Mouse (Mus musculus) kidney, embryonic 16.5 days (tissue): ENCODE results near the gene Rpl3. TPM values are rescaled to one million over a fixed set of nuclear protein-coding genes. Genes with fewer than 3 reads are reported as not detected.
"Not testable (repeated sequence)": the region's sequence is repeated elsewhere in the genome, so short reads cannot be mapped to it uniquely, and the experiment has no call there.

Source experiments
- ATAC-seq: fragments of 200-750 bp; cut with Nextera tagmentation; 2 replicates; pipeline ENCODE4 v1.8.0; 2017; ENCODE audit warnings: moderate TSS enrichment; ENCODE audit not compliant: low FRiP score, low TSS enrichment
- H3K27ac ChIP-seq: fragments of 300-500 bp; sonication (generic); 2 replicates; pipeline ENCODE4 v1.5.1; 2014; ENCODE audit warnings: low read length
- H3K27me3 ChIP-seq: fragments of 300-500 bp; sonication (generic); 2 replicates; pipeline ENCODE4 v1.6.1; 2014; ENCODE audit warnings: low read length, control low read depth, mixed read lengths; ENCODE audit not compliant: insufficient read depth
- H3K36me3 ChIP-seq: fragments of 300-500 bp; sonication (generic); 2 replicates; pipeline ENCODE4 v1.6.1; 2014; ENCODE audit warnings: low read length, control low read depth, mixed read lengths; ENCODE audit not compliant: insufficient read depth
- H3K4me1 ChIP-seq: fragments of 300-500 bp; sonication (generic); 2 replicates; pipeline ENCODE4 v1.6.1; 2014; ENCODE audit warnings: low read length, control low read depth, mixed read lengths; ENCODE audit not compliant: insufficient read depth
- H3K4me2 ChIP-seq: fragments of 300-500 bp; sonication (generic); replicated peaks from 2 replicates; pipeline ENCODE4 v1.6.1; 2014; ENCODE audit warnings: low read depth, low read length
- H3K4me3 ChIP-seq: fragments of 300-500 bp; sonication (generic); 2 replicates; pipeline ENCODE4 v1.5.1; 2014; ENCODE audit warnings: mild to moderate bottlenecking, low read length
- H3K9ac ChIP-seq: fragments of 300-500 bp; sonication (generic); replicated peaks from 2 replicates; pipeline ENCODE4 v1.6.1; 2014; ENCODE audit warnings: low read length
- H3K9me3 ChIP-seq: fragments of 300-500 bp; sonication (generic); 2 replicates; pipeline ENCODE4 v1.6.1; 2016; ENCODE audit warnings: low read length, control low read depth
- WGBS: fragments of 180-500 bp; shearing (Covaris S2); extraction: QIAGEN DNeasy Blood & Tissue Kit; methylation state at CpG from one replicate; pipeline ENCODE4 v1.1.7; 2014; 5-methylcytosine and 5-hydroxymethylcytosine counted together
- polyA plus RNA-seq: library from polyadenylated mRNA; unstranded; fragments of >200 nt; fragmentation: Nextera tagmentation; extraction: Ambion mirVana; gene quantifications from 2 replicates; pipeline ENCODE4 v1.2.1, GENCODE M21; 2015

The Rpl3 gene
- polyA plus RNA-seq, 1 experiment from 2014 or later = 1,131 TPM

DNA sequence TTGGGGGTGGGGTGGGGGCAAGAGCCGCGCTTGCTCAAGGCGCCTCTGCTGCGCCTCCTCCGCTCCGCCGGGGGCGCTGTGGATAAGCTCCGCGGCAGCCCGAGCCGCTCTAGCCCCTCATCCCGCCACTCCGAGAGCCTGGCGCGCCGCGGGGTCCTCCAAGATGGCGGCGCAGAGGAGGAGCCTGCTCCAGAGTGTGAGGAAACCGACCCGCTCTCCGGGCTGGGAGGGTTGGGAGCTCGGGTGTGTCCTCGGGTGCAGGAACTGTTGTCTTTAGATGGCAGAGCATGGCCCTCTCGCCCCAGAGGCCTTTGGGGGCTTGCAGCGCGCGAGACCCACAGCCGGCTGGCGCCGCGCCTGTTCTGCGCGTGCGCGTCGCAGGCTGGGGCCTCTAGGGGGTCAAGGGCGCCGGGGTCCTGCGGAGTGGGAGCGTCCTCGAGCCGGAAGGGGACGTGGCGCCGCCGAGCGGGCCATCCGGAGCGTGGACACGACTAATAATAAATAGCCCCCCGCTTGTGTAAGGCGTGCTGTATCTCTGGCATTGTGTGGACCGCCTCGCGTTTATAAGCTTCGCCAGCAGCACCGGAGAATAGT, 41.4 kb upstream of the Rpl3 start, which contains the start of gene Tab1:
Tab1 (plus strand) TSS at position 135 of the 594 bp plus-strand sequence.
- Histone ChIP-seq H3K9ac (peak within 1 kb of the TSS; percentile 94), H3K36me3 (no peaks in the 10 kb centered on the region; the same call in 1 of the 2 replicates), H3K4me1 (peaks cover 14% of the 10 kb centered on the region), H3K27me3 (no peaks in the 10 kb centered on the region), H3K9me3 (no peaks in the 10 kb centered on the region), H3K4me2 (peak within 1 kb of the TSS; percentile 73), H3K27ac (peak within 1 kb of the TSS; percentile 100), H3K4me3 (peak within 1 kb of the TSS; percentile 77)
- peak; percentile 96 for ATAC-seq
- under 1% methylated on average over 56 of the region's 59 CpGs for WGBS

- peak overlapping the region; percentile 77 for H3K4me3 ChIP-seq
- 62% methylated on average over 9 of the region's 9 CpGs for WGBS
- peak overlapping the region; percentile 73 for H3K4me2 ChIP-seq
- H3K4me1 ChIP-seq = peaks cover 14% of the 10 kb centered on the region
- no peak overlapping the region for H3K27ac ChIP-seq
- H3K9ac ChIP-seq = peak overlapping the region; percentile 94
- H3K27me3 ChIP-seq = no peaks in the 10 kb centered on the region
- H3K9me3 ChIP-seq = no peaks in the 10 kb centered on the region
- ATAC-seq = no peak
- H3K36me3 ChIP-seq = no peaks in the 10 kb centered on the region; the same call in 1 of the 2 replicates
These were observed 40.8 kb upstream of the Rpl3 start for GRCm38 (mm10) chr15:80132452-80132851.

- Histone ChIP-seq H3K4me1 (peaks cover 14% of the 10 kb centered on the region), H3K9ac (no peak overlapping the region), H3K4me3 (no peak overlapping the region), H3K4me2 (no peak overlapping the region), H3K36me3 (no peaks in the 10 kb centered on the region), H3K27ac (no peak overlapping the region), H3K9me3 (no peaks in the 10 kb centered on the region), H3K27me3 (no peaks in the 10 kb centered on the region)
- 78% methylated on average over 6 of the region's 6 CpGs for WGBS
- ATAC-seq = no peak
These were observed 39.8 kb upstream of the Rpl3 start for GRCm38 (mm10) chr15:80131421-80131820.

DNA sequence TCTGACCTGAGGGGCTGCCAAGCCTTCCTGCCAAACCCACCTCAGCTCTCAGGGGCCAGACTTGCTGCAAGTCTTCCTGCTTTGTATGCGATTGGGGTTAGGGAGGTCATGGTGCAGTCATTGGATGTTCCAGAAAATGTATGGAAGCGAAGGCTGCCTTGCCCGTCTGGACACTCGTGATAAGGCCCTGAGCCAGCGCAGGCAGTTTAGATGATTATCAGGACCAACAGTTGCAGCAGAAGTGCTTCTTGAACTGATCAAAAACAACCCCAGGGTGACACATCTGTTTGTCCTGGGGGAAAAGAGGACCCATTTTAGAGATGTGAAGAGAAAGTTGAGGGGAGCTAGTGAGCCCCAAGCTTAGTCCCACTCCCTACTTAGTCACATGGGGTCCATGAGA, 39.0 kb upstream of the Rpl3 start:
- H3K4me1 ChIP-seq = peaks cover 14% of the 10 kb centered on the region
- no peak for ATAC-seq
- WGBS = 78% methylated on average over 5 of the region's 5 CpGs
- no peak overlapping the region for H3K9ac ChIP-seq
- H3K27ac ChIP-seq = no peak overlapping the region
- no peaks in the 10 kb centered on the region for H3K27me3 ChIP-seq
- no peak overlapping the region for H3K4me2 ChIP-seq
- no peaks in the 10 kb centered on the region for H3K9me3 ChIP-seq
- no peaks in the 10 kb centered on the region for H3K36me3 ChIP-seq
- no peak overlapping the region for H3K4me3 ChIP-seq

GRCm38 (mm10) chr15:80129982-80130381, 38.3 kb upstream of the Rpl3 start:
- Histone ChIP-seq H3K9me3 (no peaks in the 10 kb centered on the region), H3K4me3 (no peak overlapping the region), H3K27ac (no peak overlapping the region), H3K4me1 (peaks cover 16% of the 10 kb centered on the region), H3K27me3 (no peaks in the 10 kb centered on the region), H3K4me2 (no peak overlapping the region), H3K36me3 (no peaks in the 10 kb centered on the region), H3K9ac (no peak overlapping the region)
- whole genome bisulfite sequencing = 88% methylated on average over 6 of the region's 6 CpGs
- ATAC-seq = no peak

GRCm38 (mm10) chr15:80127191-80127590, 35.5 kb upstream of the Rpl3 start:
- no peaks in the 10 kb centered on the region for H3K27me3 ChIP-seq
- ATAC-seq = no peak
- H3K4me1 ChIP-seq = peaks cover 10% of the 10 kb centered on the region; the same call in 1 of the 2 replicates
- no peaks in the 10 kb centered on the region for H3K9me3 ChIP-seq
- no peak overlapping the region for H3K9ac ChIP-seq
- no peak overlapping the region for H3K4me2 ChIP-seq
- no peaks in the 10 kb centered on the region for H3K36me3 ChIP-seq
- H3K4me3 ChIP-seq = no peak overlapping the region
- no peak overlapping the region for H3K27ac ChIP-seq
- WGBS = 59% methylated on average over 1 of the region's 1 CpGs

DNA sequence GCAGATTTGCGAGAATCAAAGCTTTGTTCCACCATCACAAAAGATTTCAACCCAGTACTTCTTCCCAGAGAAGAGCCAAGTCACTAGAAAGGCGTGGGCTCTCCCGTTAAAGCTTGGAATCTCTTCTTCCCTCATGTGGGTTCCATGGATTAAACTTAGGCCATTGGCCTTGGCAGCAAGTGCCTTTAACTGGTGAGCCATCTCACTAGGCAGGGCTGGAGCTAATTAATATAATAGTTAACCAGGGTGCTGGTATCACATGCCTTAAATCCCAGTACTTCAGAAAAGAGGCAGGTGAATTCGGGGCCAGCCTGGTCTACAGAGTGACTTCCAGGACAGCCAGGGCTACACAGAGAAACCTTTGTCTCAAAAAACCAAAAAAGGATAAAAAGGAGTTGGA, 33.0 kb upstream of the Rpl3 start:
- no peak for ATAC-seq
- H3K4me1 ChIP-seq = peaks cover 10% of the 10 kb centered on the region; the same call in 1 of the 2 replicates
- no peaks in the 10 kb centered on the region for H3K36me3 ChIP-seq
- WGBS = 71% methylated on average over 4 of the region's 4 CpGs
- peak overlapping the region; percentile 15; the same call in 1 of the 2 replicates for H3K27ac ChIP-seq
- H3K4me3 ChIP-seq = no peak overlapping the region
- no peak overlapping the region for H3K9ac ChIP-seq
- no peaks in the 10 kb centered on the region for H3K9me3 ChIP-seq
- H3K27me3 ChIP-seq = no peaks in the 10 kb centered on the region
- H3K4me2 ChIP-seq = no peak overlapping the region

DNA sequence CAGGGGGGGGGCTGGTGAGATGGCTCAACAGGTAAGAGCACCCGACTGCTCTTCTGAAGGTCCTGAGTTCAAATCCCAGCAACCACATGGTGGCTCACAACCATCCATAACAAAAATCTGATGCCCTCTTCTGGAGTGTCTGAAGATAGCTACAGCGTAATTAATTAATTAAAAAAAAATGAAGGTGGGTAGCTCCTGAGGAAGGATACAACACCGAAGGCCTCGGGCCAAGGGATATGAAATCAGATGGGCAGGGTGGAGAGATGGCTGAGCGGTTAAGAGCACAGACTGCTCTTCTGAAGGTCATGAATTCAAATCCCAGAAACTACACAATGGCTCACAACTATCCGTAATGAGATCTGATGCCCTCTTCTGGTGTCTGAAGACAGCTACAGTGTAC, 30.8 kb upstream of the Rpl3 start:
- H3K27me3 ChIP-seq, H3K36me3 ChIP-seq: not testable (repeated sequence)

GRCm38 (mm10) chr15:80121721-80122325, 30.2 kb upstream of the Rpl3 start:
- no peak overlapping the region for H3K4me3 ChIP-seq
- 94% methylated on average over 9 of the region's 9 CpGs for WGBS
- no peak for ATAC-seq
- no peak overlapping the region for H3K9ac ChIP-seq
- H3K4me2 ChIP-seq = no peak overlapping the region
- peaks cover 10% of the 10 kb centered on the region; the same call in 1 of the 2 replicates for H3K4me1 ChIP-seq
- no peaks in the 10 kb centered on the region for H3K9me3 ChIP-seq
- no peak overlapping the region for H3K27ac ChIP-seq
- H3K36me3 ChIP-seq = no peaks in the 10 kb centered on the region
- no peaks in the 10 kb centered on the region for H3K27me3 ChIP-seq

More for the DNA sequence above, 30.8 kb upstream of the Rpl3 start:
- H3K27ac ChIP-seq, H3K9me3 ChIP-seq, H3K4me2 ChIP-seq, ATAC-seq, H3K9ac ChIP-seq, H3K4me3 ChIP-seq: not testable (repeated sequence)
- WGBS = 90% methylated on average over 6 of the region's 6 CpGs
- H3K4me1 ChIP-seq = peaks cover 10% of the 10 kb centered on the region; the same call in 1 of the 2 replicates

- no peak overlapping the region for H3K4me2 ChIP-seq
- H3K9ac ChIP-seq = no peak overlapping the region
- WGBS = 84% methylated on average over 6 of the region's 6 CpGs
- ATAC-seq = no peak
- no peaks in the 10 kb centered on the region for H3K9me3 ChIP-seq
- no peak overlapping the region for H3K4me3 ChIP-seq
- H3K36me3 ChIP-seq = no peaks in the 10 kb centered on the region
- H3K27me3 ChIP-seq = no peaks in the 10 kb centered on the region
- H3K27ac ChIP-seq = no peak overlapping the region
- H3K4me1 ChIP-seq = no peaks in the 10 kb centered on the region; the same call in 1 of the 2 replicates
These were observed 27.4 kb upstream of the Rpl3 start for GRCm38 (mm10) chr15:80119076-80119475.
